Mouse (Mus musculus): ENCODE measurements around the gene Usmg5.
"Not testable (repeated sequence)": the region's sequence is repeated elsewhere in the genome, so short reads cannot be mapped to it uniquely, and the experiment has no call there.

Usmg5 gene

DNA sequence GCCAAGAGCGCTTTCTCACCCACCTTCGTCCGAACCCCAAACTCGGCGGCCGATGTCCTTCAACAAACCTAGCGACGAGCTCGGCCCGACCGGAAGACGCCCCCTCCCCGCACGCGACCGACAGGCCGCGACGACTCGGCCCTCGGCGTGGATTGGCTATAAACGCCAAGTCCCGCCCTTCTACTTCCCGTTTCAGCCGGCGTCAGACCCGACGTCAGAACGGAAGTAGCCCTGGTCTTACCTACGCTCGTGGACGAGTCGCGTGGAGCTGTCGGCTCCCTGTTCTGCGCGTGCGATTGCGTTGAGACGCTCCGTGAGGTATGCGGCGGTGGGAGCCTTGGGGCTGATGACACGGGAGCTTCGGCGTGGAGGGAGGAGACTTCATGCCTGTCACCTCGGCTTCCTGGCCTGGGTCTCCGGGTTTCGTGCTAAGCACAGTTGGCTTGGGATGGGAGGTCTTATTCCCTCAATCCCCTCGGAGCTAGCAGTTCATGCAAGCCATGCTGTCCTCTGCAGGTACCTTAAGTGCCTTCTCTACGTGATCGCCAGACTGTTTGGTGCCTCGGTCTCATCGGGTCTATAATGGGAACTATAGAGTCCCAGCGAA, at the start of gene Usmg5, which contains the start of gene Pdcd11:
Gene Usmg5, minus strand, starts transcription at position 98 of the 607 bp plus-strand sequence.
Gene Pdcd11, plus strand, starts transcription at position 219 of the 607 bp plus-strand sequence.
- peak; percentile 97 for DNase-seq (ENCODE audit: low spot score)

DNA sequence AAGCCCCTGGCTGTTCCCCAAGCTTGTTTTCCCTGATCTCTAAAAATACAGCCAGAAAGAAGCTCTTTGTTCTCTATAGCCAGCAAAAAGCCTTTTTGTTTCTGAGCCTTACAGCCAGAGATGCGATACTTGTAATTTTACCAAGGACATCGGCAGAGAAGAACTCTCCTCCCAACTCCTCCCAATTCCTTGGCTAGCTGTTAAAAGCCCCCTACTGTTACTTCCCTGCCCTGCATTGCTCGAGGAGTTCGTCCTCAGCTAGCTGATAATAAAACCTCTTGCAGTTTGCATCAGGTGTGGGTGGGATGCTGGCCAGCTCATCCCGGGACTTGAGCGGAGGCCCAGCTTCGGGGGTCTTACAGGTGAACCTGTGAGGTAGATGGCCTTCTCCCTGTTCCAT, 49.2 kb upstream of the Usmg5 start:
- not testable (repeated sequence) for DNase-seq (ENCODE audit: low spot score)

DNA sequence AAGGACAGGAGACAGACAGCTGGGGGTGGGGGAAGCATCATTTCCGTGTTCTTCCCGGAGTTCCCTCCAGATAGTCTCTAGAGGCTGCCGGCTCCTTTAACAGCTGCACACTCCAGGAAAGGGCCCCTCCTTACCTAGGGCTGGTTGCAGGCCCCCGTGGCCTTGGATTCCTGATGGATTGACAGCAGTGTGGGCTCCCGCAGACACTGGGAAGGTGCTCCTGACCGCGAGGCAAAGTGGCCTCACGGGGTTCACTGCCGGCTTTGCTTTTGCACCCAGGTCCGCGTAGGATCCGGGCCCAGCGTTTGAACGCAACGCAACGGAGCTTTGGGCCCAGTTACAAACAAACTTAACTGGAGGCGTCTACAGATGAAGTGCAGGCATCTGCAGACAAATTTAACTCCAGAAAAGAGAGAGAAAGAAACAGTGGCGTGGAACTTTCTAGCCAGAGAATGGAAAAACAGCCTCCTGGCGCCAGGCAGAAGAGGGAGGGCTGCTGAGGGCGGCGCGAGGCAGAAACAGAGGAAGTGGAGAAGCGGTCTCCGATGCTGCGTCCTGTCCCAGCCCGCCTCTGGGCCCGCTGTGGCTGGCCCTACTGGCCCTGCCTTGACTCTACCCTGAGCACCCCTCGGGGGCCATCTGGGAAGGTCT, 47.4 kb upstream of the Usmg5 start, which contains the start of gene Calhm2:
Gene Calhm2, minus strand, starts transcription at position 524 of the 651 bp plus-strand sequence.
- DNase-seq (ENCODE audit: low spot score): no peak

DNA sequence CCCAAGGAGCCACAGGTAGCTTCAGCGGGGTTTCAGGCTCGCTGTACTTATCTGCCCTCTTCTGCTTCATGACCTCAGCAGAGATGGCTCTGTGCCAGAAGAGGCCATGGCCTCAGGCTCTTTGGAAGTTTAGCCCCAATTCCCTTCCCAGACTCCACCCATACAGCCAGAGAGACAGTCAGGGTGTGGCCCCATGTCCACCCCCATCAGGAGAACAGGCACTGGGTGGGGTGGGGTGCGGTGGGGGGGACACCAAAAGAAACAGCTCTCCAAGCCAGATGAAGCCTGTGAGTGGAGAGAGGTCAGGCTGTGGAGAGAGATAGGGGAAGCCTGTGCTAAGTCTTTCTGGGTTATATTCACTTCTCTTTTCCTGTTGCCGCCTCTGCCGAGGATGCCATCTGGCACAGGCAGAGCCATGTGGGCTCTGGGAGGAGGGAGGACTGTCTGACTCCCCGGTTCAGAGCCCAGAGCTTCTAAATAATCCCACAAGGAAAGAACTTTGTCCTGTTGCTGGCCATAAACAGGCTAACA, 46.7 kb upstream of the Usmg5 start:
- DNase-seq (ENCODE audit: low spot score): peak; percentile 48

DNA sequence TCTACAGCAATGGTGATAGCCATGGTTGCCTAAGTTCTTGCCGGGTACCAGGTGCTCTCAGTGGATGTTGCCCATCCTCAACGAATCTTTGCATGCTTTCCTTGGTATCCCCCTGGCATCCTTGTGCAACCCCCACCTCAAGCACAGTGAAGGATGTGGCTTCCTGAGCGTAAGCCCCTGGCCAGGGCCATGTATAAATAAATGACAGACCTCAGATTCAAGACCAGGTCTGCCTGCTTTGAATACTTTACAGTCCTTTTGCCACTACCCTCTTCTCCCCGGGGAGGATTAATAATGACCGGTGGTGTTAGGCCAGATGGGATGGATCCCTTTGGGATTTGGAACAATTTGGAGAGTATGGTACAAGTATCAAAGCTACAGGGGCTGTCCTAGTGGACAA, 45.7 kb upstream of the Usmg5 start:
- DNase-seq (ENCODE audit: low spot score): no peak

DNA sequence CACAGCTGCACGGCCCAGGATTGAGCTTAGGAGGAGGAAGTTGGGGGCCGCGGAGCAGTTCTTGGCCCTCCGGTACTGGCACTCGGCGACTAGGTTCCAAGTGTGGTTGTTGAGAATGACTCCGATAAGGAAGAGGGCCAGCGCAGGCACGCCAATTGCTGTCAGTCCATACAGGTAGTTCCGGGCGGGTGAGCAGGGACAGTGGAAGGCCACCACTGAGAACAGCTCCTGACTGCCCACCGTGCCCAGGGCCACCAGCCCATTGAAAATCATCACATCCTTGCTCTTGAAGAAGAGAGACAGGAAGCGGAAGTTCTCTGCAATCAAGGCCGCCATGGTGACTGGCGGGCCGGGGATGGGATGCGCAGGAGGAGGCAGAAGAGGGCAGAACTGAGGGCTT, 45.1 kb upstream of the Usmg5 start:
- no peak for DNase-seq (ENCODE audit: low spot score)

DNA sequence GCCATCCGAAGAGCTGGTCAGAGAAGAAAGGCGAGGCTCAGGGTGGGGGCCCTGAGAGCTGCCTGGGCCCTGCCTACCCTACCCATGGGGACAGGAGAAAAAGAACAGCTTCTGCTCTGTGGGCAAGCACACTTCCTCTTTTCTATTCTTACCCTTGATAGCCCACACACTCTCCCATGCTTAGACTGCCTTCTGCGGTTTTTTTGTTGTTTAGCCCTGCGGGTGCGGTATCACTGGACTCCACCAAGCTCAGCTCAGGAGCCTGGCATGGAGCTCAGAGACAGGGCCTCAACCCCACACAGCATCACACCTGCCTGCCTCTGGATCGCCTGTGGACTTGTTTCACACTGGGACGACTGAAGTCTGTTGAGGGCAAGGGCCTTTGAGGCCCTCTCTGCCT, 42.7 kb upstream of the Usmg5 start:
- DNase-seq (ENCODE audit: low spot score): no peak

DNA sequence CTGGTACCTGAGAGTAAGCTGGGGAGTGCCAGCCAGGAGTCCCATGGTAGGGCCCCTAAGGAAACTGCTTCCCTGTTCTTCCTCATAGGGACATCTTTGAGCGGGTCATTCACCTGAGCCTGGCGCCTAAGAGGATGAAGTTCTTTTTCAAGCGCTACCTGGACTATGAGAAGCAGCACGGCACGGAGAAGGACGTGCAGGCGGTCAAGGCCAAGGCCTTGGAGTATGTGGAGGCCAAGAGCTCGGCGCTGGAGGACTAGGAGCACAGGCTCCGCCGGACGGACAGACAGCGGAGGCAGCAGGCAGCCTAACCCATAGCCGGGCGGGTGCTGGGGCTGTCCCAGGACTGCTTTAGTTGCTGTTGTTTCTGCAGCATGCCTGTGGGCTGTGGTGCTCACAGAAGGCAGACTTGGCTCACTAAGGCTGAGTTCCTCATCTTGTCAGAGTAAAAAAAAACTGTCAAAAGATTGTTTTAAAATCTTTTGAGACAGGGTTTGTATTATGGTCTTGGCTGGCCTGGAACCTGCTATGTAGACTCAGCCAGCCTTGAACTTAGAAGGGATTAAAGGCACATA, 40.2 kb upstream of the Usmg5 start:
- no peak for DNase-seq (ENCODE audit: low spot score)

DNA sequence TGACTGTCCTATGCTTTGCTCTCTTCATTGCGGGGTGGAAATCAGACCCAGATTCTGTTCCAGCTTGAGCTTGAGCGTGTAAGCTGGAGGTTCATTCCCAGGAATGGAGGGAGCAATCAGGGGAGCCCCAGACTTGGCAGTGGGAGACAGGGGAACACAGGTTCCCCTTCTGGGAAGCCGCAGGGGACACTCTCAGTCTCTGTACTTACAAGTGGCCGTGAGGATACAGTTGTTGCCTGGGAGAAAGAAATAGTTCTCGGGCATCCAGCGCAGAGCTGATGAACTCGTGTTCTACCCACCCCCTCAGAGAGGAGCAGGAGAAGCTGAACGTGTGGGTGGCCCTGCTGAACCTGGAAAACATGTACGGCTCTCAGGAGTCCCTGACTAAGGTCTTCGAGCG, 38.4 kb upstream of the Usmg5 start:
- DNase-seq (ENCODE audit: low spot score): no peak

DNA sequence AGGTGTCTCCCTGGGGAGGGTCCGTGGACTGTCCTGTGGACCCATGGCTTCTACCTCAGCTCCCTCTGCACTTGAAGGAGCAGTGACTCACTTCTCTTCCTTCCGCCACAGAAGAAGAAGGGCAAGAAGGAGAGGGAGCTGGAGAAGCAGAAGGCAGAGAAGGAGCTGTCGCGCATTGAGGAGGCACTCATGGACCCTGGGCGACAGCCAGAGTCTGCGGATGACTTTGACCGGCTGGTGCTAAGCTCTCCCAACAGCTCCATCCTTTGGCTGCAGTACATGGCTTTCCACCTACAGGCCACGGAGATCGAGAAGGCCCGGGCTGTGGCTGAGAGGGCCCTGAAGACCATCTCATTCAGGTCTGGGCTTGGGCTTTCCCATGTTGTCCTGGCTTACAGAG, 37.7 kb upstream of the Usmg5 start:
- DNase-seq (ENCODE audit: low spot score): no peak

DNA sequence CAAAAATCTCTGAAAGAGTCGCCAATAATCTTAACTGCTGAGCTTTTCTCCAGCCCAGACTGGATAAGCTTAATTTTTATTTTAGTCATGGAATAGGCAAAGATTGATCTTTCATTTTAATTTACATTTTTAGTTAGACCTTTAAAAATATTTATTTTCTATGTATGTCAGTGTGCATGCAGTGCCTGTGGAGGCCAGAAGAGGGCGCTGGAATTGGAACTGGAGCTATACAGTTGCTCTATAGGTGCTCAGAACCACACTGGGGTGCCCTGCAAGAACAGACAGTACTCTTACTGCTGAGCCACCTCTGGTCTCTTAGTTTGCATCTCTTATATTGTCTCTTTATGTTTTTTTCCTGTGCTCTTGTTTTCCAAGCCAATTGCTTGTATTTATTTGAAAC, 32.4 kb upstream of the Usmg5 start:
- DNase-seq (ENCODE audit: low spot score): no peak

DNA sequence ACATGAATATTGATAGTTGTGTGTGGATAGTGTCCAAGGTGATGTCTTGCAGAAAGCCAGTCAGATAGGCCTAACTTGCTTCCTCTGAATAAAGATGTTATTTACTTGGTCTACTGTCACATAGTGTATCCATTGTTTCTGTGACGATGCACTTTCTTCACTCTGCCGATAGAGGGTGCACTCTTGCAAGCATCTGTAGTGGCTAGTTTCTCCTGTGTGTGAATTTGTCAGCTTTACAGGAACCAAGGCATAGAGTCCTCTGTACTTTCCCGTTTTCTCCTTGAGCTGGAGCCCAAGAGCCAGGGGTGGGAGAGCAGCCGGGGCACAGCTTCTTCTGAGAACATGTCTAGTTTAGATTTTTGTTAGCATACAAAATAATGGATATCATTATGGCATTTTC, 30.6 kb upstream of the Usmg5 start:
- DNase-seq (ENCODE audit: low spot score): no peak

DNA sequence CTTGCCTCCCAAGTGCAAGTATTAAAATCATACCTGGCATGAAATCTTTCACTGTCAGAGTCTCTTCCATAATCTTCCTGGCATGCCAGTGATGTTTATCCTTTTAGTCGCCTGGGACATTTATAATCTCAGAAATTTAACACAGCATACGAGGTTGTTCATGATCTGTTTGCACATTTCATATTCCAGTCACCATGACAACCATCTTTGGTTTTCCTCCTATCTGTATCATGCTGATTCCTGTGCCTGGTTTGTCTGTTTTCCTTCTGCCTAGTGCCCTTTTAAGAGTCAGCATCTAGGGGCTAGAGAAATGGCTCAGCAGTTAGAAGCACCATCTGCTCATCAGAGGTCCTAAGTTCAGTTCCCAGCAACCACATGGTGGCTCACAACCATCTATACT, 28.2 kb upstream of the Usmg5 start:
- DNase-seq (ENCODE audit: low spot score): no peak

DNA sequence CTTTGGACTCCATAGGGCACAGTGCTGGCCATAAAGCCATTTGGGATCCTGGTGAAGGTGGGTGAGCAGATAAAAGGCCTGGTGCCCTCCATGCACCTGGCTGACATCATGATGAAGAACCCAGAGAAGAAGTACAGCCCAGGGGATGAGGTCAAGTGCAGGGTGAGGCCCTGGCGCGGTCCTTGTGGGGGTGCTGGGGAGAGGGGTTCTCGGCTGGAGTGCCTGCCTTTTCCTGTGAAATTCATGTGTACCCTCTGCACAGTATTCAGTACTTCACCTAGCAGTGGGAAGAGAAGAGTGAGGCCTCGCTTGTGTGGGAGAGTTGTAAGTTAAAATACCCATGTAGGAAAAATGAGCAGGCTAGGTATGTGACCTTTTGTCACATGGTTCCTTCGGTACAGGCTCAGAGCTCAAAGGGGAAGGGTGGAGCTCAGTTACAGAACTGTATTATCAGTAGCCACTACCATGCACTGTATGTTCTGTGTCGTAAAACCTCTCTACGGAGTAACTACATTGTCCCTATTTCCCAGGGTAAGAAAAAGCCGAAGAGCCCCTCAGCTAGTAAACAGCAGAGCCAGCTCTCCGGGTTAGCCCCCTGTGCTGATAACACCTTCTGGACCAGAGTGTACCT, 14.3 kb upstream of the Usmg5 start:
- no peak for DNase-seq (ENCODE audit: low spot score)

DNA sequence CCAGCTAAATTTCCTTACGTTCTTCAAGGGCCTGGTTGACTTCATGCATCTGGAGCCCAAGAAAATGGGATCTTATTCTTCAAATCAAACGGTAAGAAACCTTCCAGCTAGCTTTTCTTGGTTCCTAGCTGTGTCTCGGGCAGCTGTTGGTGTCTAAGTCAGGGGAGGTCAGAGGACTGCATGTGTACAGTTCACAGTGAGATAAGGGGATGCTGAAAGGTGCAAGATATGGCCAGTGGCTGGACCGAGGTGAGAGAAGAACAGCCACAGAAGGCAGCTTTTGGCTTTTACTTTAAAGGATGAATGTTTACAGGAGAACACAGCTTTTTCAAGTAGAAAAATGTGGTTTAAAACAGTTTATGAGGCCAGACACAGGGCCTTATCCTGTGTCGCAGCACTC, 10.6 kb upstream of the Usmg5 start:
- no peak for DNase-seq (ENCODE audit: low spot score)

DNA sequence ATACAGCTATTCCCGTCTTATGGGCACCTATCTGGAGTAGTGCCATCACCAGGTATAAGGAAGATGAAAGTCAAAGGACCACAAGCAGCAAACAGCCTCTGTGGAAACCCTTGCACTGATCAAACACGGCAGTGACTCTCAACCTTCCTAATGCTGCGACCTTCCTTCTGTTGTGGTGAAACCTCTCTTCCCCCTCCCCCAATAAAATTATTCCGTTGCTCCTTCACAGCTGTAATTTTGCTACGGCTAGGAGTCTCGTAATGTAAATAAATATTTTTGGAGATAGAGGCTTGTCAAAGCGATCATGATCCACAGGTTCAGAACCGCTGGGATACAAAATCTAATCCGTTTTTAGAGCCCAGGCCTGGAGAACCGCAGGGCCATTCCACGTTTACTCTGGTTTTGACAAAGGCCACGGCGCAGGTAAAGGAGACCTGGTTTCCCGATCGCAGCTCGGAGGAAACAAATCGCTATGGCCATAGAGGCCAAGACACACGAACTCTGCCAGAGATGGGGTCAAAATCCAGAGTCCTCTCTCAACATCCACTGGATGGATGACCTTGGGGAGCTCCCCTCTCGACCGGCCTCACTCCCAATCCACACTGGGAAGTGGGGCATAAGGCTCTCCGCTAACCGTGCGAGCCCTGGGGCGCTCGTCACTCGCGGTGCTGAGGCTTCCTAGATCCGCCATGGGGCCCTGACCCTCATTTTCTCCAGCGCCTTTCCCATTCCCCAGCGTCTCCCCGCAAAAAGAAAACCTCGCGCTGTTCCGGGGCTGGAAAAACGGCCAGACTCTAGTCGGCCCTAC, 525 bp downstream of the Usmg5 start:
- DNase-seq (ENCODE audit: low spot score): no peak

DNA sequence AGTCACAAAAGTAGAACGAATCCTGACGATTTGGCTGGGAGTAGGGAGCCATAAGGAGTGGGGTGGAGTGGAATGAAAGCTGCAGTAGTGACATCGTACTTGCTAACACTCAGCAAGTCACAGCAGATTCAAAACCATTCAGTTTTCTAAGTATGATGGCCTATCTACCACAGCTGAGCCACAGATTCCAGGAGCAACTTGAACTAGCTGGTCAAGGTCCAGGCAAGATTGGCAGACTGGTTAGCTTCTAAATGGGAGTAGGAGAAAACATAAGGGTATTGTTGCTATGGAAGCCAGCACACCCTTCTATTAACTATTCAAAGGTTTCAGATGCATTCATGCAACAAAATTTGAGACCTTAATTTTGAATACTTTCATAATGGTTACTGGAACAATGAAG, 2.2 kb downstream of the Usmg5 start:
- no peak for DNase-seq (ENCODE audit: low spot score)

DNA sequence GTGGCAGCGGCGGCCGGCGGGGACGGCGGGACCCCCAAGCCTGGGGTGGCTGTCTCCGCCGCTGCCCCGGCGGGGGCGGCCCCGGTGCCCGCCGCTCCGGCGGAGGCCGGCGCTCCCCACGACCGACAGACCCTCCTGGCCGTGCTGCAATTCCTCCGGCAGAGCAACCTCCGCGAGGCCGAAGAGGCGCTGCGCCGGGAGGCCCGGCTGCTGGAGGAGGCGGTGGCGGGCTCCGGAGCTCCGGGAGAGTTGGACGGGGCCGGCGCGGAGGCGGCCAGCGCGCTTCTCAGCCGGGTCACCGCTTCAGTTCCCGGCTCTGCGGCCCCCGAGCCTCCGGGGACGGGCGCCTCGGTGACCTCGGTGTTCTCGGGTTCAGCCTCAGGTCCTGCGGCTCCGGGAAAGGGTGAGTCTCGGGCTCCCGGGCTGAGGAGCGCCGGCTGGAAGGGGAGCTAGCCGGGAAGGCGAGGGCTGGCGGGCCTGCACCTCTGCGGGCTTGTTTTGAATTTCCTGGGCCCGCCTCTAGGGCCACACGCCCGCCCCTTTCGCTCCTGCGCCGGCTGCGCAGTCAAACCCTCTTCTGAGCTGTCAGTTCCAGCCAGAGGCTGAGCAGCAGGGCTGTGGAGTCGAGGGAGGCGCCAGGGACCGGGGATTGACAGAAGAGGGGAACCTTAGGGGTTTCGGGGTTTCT, 22.4 kb downstream of the Usmg5 start:
- DNase-seq (ENCODE audit: low spot score): peak; percentile 85

DNA sequence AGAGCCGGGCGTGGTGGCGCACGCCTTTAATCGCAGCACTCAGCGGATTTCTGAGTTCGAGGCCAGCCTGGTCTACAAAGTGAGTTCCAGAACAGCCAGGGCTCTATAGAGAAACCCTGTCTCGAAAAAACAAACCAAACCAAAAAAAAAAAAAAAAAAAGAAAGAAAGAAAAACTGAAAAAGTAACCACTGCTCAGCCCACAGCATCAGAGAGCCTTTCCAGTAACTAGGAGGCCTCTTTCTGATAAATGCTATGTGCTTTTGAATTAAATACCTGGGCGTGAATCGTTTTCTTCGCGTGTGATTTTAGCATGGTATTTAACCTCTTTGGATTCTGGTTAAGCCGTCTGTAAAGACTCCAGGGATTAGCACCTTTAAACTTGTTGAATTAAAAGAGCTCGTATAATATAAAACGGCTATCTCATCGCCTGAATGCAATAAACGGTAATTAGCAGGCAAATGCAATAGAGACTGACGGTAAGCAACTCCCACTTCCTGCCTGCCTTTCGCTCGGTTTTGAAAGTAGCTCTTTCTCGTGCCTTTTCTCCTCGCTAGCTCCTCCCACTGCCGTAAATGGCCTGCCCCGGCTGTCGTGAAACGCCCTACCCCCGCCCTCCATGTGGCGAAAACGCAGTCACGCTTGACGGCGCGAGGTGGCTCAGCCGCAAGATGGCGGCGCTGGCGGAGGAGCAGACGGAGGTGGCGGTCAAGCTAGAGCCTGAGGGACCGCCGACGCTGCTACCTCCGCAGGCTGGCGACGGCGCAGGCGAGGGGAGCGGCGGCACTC, 23.2 kb downstream of the Usmg5 start, which contains the start of gene Taf5:
Gene Taf5, plus strand, starts transcription at position 651 of the 787 bp plus-strand sequence.
- peak; percentile 98 for DNase-seq (ENCODE audit: low spot score)

DNA sequence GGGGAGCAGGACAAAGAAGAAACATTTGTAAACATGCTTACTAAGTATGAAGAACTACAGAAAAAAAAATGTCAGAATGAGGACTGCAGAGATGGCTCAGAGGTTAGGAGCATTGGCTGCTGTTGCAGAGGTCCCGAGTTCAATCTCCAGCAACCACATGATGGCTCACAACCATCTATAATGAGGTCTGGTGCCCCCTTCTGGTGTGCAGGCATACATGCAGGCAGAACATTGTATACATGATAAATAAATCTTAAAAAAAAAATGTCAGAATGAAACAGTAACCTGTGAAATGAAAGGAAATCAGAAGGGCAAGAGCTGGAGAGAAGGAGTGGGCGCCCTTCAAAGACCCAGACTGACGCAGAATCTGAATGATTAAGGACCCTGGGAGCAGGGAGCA, 24.6 kb downstream of the Usmg5 start:
- no peak for DNase-seq (ENCODE audit: low spot score)

DNA sequence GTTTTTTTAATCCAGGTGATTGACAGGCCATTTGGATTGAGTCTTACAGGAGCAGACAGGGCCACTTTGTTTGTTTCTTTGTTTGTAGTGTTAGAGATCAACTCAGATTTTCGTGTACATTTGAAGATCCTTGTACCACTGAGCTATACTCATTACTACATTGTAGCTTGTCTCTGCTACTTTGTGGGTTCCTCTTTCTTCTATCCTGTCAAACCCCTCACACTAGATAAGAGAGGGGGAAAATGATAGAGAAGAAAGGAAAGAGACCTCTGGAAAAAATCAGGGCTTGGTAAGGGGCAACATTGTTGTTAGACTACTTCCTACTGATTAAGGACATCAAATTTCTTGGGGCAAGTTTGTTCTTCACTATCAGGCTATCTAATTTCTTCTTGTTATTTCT, 32.8 kb downstream of the Usmg5 start:
- DNase-seq (ENCODE audit: low spot score): no peak

All from testis, postnatal 14 days (tissue).